Mouse (Mus musculus): ENCODE measurements around the gene Adamts20.

GRCm38 (mm10) chr15:94444043-94444436 is 21.2 kb downstream of the Adamts20 start:
- TF ChIP-seq EP300 (optimal IDR thresholded peaks at IDR 0.05) (no peak), CTCF (IDR thresholded peaks at IDR 0.05; ENCODE audit: low read depth) (no peak)

All from stomach, postnatal 0 days (tissue).